In genomic region chr10:74538371-74538770, GRCm38 (mm10) we compare ENCODE assay signal across 16 mouse cellular contexts.
"Had no signal": no experiment of that assay in that cellular context is flagged by ENCODE, and none has a peak within 500 bp of the region (broad histone marks: within the 10 kb centered on the region; RNA-seq: fewer than 3 reads in every experiment).

No protein-coding gene starts in this region.

- H3K9me3 ChIP-seq: neural tube, embryonic 13.5 days; neural tube, embryonic 15.5 days; stomach, embryonic 15.5 days had no signal

- H3K27ac ChIP-seq: neural tube, embryonic 13.5 days; neural tube, embryonic 15.5 days; stomach, embryonic 15.5 days; stomach, postnatal 0 days had no signal

- H3K27me3 ChIP-seq: neural tube, embryonic 13.5 days; neural tube, embryonic 15.5 days; stomach, embryonic 15.5 days had no signal

- H3K4me2 ChIP-seq: neural tube, embryonic 13.5 days; neural tube, embryonic 15.5 days; stomach, embryonic 15.5 days had no signal

- H3K4me1 ChIP-seq: neural tube, embryonic 13.5 days; neural tube, embryonic 15.5 days; stomach, embryonic 15.5 days had no signal

- H3K36me3 ChIP-seq: neural tube, embryonic 13.5 days; neural tube, embryonic 15.5 days; stomach, embryonic 15.5 days had no signal

- H3K4me3 ChIP-seq: neural tube, embryonic 13.5 days; neural tube, embryonic 15.5 days; stomach, embryonic 15.5 days had no signal

- DNase-seq: retina, postnatal 1 day; right cerebral cortex, adult 18-20 months; right cerebral cortex, postnatal 14 days; right cerebral cortex, postnatal 25 days; right cerebral cortex, postnatal 4 days; spleen, adult 18-20 months; thymus, adult 18-20 months; thymus, adult 2 months; thymus, postnatal 14 days; thymus, postnatal 25 days; thymus, postnatal 36 days; thymus, postnatal 4 days had no signal

- H3K9ac ChIP-seq: neural tube, embryonic 13.5 days; neural tube, embryonic 15.5 days; stomach, embryonic 15.5 days had no signal
